Mouse (Mus musculus) layer of hippocampus, postnatal 10 days (tissue): ENCODE measurements around the gene Gpalpp1. TPM values are rescaled to one million over a fixed set of nuclear protein-coding genes. Genes with fewer than 3 reads are reported as not detected.

Experiments
- DNase-seq, 2 experiments: peaks; one replicate each; pipeline ENCODE4 v3.0.0; 2021; ENCODE audit warnings: low spot score in 2 of 2
- long read RNA-seq: library from polyadenylated mRNA; stranded (forward); transcript quantifications from one replicate; pipeline ENCODE4 v2.0.0, GENCODE M21; 2023
- total RNA-seq, 2 experiments: library from RNA; stranded (reverse); gene quantifications; 2 replicates each; pipeline ENCODE4 v1.2.3; 2021

Gpalpp1 gene
- total RNA-seq = 10 to 100 TPM; 19.3 to 21.1 TPM
- long read RNA-seq, full-length matches to known transcripts = 8 of 10 reads
- long read RNA-seq, partial matches to known transcripts = 0 of 10 reads
- long read RNA-seq, other reads (novel, unspliced or antisense) = 2 of 10 reads

DNA sequence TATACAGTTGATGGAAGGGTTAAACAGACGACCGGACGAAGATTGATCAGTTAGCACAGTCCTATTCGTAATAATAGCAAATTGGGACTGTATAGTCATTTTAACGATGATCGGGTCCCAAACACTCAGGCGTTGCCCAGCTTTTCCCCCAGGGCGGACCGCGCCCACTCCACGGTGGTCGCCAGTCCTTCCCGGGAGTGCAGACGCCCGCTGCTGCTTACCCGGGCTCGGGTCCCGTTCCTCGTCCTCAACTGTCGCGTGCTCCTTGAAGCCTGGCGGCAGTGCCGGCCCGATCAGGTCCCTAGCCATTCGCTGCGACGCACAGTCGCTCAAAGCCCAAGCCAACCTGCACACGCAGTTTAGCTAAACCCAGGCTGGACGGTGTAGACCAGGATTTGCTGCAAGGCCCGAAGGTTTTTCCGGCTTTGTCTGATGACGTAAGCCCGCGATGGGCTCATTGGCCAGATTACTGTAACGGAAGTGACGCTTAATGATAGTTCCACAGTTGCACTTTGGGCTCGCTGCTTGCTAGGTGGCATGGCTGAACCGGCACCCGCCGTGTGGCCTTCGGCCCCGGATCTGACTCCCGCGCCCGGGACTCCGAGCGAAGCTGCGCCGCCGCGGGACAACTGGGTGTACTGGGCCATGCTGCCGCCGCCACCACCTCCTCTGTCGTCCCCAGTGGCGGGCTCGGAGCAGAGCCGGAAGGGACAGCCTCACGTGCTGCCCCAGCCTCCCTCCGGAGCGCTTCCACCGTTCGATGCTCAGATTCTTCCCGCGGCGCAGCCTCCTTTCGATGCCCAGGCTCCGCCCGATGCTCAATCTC lies at the start of gene Gpalpp1, which contains the start of gene Nufip1:
Gpalpp1 (minus strand) TSS at position 365 of the 826 bp plus-strand sequence.
Nufip1 (plus strand) TSS at position 496 of the 826 bp plus-strand sequence.
- DNase-seq = peak; percentile 85 to 87

DNA sequence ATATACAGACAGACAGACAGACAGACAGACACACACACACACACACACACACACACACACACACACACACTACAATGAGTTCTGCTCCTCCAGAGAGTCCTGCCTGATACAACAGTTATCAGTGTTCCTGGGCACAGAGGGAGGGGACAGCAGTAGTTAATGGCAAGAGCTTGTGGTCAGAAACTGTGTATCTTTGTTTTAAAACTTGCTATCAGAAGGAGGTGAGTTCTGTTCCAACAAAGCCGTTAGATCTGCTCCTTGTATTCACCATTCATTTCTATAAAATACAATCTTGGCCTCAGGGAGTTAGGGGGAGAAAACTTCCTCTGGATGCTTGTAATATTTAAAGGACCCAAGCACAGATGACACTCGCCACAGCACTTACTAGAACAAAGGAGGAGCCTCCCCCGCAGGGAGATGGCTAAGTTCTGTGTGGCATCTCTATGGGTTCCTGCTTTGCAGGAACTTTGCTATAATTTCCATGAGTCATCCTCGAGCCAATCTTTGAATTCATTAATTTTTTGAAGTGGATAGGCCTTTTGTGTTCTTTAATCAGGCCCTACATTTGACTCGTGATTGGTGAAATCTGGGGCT lies 47.7 kb upstream of the Gpalpp1 start:
- no peak for DNase-seq

DNA sequence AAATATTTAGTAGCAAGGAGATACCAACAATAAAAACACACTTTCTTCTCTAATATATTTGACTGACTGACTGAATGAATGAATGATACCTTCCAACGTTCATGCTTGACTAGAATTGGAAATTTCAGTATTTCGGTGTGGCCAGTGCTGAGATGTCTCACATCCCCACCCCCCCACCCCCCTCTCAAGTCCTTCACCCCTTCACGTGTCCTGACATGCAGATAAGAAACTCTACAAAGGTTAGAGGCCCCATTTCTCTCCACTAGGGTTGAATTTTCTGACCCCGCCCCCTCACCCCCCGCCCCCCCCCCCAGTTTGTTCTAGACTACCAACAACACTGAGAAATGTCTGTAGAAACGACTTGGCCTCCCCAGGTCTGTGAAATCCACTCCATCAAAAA lies 43.3 kb upstream of the Gpalpp1 start:
- DNase-seq = no peak

DNA sequence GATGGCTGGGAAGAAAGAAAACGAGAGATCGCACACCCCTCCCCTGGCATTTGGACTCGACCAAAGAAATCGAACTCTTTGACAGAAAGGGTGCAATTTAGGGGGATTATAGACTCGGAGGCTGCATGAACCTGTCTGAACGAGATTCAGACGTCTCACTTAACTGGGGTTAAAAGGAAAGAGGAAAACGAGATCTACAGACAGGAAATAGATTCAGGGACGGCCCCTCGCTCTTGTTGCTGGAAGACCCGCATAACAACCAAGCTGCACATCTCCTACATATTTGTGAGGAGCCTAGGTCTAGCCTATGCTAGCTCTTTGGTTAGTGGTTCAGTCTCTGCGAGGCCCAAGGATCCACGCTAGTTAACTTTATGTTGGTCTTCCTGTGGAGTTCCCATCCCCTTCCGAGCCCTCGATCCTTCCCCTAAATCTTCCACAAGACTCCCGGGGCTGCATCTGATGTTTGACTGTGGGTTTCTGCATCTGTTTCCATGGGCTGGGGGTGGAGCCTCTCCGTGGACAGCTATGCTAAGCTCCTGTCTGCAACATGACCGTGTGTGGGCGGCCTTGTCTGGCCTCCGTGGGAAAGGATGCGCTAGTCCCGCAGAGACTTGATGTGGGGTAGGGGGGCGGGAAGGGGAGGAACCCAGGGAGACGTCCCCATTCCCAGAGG lies 42.6 kb upstream of the Gpalpp1 start:
- peak; percentile 22 to 29 for DNase-seq

DNA sequence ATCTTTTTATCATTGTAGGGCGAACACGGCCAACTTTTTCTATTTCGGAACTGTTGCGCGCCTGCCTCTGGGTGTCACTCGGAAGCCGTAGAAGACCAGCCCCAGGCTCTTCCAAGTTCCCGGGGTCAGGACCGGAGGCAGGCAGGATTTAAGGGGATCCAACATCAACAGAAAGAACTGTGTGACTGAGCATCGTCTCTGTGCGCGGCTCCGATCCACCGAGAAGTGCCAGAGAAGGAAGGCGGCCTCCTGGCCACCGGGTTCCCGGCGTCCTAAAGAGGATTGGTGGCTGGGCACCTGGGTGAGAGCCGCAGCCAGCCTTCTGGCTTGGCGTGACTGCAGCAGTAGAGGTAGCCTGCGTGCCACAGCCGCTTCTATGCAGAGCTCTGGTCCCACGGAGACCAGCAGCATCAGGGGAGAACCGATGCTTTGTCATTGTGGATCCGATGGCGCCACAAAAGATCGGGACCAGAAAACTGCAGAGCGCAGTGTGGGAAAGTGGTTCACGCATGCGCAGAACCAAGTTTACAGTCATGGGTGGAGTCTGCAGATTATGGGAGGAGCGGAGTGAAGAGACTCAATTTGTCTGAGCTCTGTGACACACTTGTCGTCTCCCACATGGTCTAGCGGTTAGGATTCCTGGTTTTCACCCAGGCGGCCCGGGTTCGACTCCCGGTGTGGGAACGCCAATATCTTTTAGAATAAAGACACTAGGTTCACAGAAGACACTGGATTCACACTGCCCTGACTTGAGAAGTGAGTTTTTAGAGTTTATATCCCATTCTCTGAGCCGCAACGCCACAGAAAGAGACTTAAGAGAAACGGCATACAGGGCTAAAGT lies 41.8 kb upstream of the Gpalpp1 start:
- DNase-seq = peak; percentile 99

DNA sequence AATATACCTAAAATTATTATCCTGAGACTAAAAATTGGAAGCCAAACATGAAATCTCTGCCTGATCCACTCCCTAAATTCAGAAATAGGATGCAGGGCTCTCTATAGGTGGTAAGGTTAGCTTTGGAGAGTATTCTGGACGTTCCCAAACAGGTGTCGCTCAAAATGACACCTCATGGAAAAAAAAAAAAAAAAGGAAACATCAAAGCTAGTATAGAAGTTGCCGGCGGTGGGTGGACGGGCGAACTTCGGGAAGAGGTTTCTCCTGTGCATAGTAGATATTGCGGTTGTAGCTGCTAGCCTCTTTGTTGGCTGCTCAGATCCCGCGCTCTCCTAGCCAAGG lies 41.2 kb upstream of the Gpalpp1 start:
- no peak for DNase-seq

DNA sequence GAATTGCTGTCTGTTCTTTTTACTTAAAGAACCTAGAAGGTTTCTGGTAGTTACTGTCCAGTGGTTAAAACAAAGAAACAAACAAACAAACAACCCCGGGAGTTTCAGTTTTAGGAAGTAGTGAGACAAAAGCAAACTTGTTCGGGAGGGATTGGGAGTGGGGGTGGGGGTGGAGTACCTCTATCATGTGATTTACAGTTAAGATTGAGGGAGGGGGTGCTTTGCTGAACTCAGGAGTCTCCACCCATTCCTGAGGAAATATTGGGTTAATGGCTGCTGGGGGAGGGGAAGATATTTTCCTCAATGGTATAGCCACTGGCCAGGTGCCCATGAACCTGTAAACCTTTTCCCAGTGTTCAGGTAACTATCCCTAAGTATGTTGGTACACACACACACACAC lies 40.5 kb upstream of the Gpalpp1 start:
- DNase-seq = no peak

DNA sequence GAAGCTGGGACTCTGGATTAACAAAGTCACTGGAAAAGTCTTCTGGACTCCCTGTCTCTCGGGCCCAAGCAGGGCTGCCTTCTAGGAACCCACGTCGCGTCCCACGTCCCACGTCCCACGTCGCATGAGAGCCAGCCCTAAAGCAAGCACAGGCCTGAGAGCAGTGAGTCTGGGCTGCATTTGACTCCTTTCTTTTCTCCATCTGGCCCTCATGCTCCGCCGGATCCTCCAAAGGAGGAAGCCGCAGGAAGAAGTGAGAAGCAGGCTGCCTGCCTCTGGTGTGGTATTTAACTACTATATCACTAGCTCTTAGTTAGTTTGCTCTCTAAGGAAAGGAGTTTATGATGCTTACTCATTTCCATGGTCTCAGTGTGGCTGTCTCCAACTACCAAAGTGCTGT lies 39.9 kb upstream of the Gpalpp1 start:
- no peak for DNase-seq

DNA sequence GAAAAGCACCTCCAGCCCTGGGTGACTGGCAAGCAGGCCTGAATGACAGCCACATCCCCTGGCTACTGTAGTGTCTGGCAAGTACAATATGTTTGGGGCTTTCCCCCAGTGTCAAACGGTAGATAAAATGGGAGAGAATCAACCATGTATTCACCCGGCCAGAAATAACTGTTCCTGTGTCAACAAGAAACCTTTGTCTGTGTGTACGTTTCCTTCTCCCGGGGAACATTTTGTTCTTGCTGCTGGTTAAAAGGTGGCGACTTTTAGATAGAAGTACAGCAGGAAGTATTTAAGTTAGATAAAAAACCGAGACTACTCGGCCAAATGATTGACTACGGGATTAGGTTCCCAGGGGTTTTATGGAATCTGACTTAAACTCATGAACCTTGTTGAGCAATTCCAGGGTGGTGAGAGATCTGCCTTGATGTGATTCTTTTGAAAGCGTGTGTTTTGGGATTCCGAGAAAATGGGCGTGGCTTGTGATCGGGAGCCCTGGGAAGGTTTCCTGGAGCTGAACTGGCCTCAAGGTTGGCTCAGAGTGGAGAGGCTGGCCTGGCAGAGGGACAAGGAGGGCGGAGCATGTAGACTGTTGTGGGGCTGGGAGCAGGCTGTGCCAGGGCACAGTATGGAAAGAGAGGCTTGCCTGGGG lies 39.1 kb upstream of the Gpalpp1 start:
- peak; percentile 26 to 42 for DNase-seq

DNA sequence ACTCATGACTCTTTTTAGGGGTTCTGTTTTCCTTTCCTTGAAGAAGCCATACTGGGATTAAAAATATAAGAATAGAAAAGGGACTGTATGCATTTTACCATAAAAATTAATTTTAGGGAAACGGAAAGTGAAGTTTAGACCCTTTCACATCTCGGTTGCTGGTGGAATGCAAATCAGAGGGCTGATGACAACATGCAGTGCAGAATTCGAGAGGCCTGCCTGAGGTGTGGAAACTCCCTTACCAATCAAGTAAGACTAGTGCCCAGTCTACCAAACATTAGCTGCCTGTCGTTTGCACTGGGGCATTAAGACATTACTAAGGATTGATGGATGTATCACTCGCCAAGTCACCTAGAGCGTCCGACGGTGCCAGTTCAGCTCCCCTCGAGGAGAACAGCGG lies 37.7 kb upstream of the Gpalpp1 start:
- no peak for DNase-seq

DNA sequence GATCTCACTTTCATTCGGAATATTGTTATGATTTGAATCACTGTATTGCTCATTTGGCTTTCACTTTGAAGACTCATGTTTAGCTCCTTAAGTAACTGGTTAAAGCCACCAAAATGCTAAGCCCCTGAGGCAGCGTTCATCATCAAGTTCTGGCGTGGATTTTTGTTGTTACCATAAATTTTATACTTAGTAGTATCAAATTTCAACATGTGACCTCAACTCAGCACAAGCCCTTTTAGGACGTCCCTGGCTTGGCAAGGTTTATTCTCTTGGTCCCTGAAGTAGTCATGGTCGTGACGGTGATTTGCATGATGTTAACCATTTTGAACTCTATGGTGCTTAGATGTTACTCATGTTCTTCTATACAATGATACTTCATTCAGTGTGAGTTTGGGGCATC lies 36.5 kb upstream of the Gpalpp1 start:
- DNase-seq = no peak

DNA sequence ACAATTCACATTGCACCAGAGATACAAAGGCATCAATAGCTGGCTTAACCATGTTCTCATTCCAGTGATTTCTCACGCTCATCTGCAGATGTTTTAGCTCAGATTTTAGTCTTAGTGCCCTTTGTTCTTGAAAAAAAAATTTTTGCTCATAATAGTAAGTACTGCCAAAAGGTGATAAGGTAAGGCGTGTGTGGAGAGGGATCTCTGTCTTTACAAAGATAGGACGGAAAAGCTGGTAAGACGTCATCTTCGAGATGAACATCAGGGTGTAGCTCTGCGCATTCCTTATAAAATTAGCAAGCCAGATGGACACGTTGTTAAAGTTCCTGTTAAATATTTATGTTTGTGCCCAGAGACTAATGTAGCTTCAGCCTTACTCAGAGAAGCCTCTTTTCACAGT lies 35.3 kb upstream of the Gpalpp1 start:
- no peak for DNase-seq

DNA sequence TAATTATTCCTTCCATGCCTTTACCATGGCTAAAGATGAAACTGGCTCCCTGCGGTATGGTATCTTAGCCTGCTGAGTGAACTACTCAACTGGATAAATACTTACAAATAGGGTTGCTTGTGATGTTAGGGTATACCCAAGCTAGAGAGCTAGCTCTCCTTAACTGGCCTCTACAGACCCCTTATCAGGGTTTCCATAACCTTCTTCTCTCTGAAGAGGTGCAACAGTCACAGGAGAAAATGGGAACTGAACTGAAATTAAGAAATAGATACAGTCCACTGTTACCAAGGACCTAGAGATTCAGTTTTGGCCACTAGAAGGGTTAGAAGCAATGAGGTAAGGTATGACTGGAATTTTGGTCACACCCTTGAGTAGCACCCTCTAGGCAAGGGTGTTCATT lies 34.7 kb upstream of the Gpalpp1 start:
- DNase-seq = no peak

DNA sequence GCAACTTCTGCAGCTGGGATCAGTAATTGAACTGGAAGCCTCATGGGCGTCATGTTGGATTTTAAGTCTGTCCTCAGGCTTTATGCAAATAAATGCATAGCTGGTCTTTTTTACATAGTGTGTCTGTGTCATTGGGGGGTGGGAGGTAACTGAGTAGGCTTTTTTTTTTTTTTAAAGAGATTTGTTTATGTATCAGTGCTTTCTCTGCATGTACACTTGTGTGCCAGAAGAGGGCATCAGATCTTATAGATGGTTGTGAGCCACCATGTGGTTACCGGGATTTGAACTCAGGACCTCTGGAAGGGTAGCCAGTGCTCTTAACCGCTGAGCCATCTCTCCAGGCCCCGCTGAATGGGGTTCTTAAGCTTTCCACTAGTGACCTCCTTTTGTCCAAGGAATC lies 24.4 kb upstream of the Gpalpp1 start:
- DNase-seq = no peak

DNA sequence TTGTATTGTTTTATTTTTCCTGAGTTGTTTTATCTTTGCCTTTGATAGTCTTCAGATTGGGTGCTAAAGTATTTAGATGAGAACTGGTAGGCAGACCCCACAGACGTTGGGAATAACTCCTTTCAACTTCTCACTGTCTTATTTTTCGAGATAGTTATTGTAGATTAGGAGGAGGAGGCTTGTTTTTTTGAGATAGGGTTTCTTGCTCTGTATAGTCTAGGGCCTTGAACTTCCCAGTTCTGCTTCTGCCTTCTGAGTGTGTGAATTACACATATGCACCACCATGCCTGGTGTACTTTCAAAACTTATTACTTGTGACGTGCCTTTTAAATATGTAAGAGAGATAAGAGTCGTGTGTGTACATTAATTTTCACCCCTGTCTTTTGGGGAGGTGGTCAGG lies 17.6 kb upstream of the Gpalpp1 start:
- no peak for DNase-seq

DNA sequence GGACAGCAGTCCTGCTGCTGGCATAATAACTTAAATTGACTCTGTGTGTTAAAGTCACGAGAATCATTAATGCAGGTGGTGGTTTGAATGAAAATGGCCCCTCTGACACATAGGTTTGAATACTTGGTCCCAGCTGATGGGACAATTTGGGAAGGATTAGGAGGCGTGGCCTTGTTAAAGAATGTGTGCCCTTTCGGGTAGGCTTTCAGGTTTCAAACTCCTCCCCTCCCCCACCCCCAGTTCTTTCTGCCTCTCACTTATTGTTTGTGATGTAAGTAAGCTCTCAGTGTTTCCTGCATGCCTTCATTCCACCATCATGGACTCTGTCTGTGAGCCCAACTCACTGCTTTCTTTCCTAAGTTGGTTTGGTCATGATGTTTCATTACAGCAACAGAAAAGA lies 16.8 kb upstream of the Gpalpp1 start:
- DNase-seq = no peak

DNA sequence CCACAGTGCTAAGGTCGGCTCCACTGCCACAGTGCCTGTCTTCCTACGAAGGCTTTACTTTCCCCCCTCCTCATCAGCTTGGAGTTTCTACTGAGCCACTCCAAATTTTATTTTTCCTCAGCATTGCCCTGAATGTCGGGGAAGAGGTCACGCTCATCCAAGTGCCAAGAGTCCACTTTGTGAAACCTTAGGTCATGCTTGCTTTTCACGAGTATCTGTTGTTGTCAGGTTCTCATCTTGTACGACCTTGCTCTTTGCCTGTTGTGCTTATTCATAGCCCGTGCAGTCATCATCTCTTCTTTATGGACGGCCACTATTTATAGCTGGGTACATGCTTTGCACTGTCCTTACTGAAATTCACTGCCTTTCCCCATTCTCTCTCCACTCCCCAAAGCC lies 12.1 kb upstream of the Gpalpp1 start:
- no peak for DNase-seq

DNA sequence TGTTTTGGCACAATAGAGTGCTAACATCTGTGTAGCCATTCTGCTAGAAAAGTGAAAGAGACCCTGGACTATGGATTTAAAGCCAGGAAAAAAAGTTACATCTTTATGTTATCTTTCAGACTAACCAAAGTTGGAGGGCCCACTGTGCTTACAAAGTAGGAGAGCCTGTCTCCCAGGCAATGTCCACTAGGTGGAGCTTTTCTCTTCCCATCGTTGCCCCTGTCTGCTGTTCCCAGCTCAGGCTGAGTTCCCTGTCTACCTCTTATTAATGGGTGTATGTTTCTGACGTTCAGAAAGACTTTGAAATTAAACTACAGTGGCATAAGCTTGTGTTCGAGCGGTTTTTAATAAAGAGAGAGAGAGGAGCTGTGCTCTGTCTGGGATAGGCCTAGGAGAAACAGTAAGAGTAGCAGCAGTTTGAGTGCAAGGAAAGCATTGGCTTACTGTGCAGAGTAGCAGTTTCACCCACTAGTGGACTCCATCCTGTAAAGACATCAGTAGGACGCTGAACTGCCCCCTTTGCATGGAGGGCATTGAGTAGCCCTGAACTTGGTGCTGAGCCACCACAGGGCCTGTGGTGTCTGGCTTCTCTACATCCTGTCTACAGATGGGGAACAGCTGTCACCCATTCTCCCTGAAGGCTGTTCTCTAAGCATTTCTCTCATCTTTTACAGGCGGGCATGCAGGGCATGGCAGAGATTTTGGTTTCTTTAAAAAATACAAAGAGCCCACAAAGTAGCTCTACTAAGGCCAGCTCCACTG lies 11.5 kb upstream of the Gpalpp1 start:
- DNase-seq = peak; percentile 46 to 55

DNA sequence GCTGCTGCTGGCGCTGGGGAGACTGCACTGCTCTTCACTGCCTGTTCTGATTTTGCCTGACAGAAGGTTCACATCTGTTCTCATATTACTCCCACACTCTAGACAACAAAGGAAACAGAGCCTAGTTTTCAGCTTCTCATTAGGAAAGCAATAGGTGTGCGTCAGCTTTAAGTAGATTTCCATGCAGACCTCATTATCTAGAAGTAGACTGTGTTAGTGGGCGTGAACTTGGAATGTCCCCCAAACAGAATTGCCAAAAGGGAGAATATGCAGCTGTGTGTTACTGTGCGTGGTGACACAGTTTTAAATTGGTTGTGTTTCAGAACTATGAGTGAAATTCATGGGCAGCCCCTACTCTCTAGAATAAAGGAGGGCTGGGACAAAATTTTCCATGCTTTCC lies 9.9 kb upstream of the Gpalpp1 start:
- peak; percentile 22 to 33 for DNase-seq

DNA sequence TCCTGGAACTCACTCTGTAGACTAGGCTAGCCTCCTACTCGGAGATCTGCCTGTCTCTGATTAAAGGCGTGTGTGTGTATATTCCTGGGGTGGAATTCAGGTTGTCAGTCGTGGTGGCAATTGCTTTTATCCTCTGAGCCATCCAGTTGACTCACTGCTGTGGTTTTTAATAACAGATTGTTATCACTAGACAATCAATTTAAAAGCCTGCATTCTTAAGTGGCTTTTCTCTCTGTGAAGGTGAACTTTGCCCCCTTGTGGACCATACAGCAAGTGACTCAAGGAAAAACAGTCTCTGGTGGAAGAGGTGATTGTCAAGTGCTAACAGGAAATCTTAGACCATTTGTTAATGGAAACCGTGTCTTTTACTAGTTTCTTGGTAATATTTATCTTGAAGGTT lies 8.4 kb upstream of the Gpalpp1 start:
- no peak for DNase-seq
